Mouse (Mus musculus): ENCODE results near the gene Lamc1.

DNA sequence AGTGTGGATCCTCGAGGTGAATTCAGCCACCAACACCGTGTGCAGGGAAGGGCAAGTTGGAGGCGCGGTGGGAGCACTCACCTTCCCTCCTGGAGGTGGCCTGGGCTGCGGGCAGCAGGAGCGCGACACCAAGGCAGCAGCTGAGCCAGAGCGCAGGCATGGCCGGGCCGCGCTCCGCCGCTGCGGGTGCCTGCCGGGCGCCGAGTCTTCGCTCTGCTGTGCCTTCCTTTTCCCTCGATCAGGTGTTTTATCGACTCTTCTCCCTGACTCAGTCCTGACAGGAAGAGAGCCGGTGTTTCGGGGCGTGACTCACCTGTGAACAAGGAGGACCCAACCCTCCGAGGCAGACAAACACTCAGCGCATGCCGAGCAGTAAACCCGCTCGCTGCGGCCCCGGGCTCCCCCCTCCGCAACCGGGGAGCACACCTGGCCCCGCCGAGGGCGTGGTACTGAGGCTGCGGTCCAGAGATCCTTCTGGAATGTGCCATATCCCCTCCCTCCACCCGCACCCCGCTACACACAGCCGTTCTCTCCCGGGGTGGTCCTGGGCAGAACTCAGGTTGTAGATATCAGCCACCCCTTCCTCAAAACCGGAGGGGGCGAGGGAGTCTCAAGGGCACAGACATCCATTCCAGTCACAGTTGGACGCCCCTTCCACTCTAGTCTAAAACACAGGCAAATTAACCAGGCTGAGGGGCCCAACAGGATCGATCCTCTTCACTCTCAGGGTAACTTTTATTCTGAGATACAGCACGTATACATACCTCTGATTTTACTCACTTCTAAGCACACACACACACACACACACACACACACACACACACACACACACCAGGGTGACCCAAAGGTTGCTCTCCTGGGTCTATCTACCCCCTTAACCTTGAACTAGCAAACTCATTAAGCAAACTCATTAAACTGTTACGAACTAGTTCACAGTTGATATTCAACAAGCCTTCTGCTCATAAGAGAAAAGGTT lies 146.5 kb downstream of the Lamc1 start, which contains the start of gene Lamc2:
- TF ChIP-seq POLR2A (IDR thresholded peaks at IDR 0.05; ENCODE audit: low read depth, low read length) (no peak), CTCF (IDR thresholded peaks at IDR 0.05; ENCODE audit: borderline replicate concordance, insufficient read depth, low read length) (no peak)

All from embryonic fibroblast, embryonic 13.5 days (primary cell).